Mouse (Mus musculus) layer of hippocampus, postnatal 36 days (tissue): ENCODE results near the gene Col23a1. TPM values are rescaled to one million over a fixed set of nuclear protein-coding genes. Genes with fewer than 3 reads are reported as not detected.
"Not testable (repeated sequence)": the region's sequence is repeated elsewhere in the genome, so short reads cannot be mapped to it uniquely, and the experiment has no call there.

Experiments used
- DNase-seq, 2 experiments: peaks; one replicate each; pipeline ENCODE4 v3.0.0; 2022
- total RNA-seq, 2 experiments: library from RNA; stranded (reverse); gene quantifications; 2 replicates each; pipeline ENCODE4 v1.2.3; 2021

Col23a1 gene
- total RNA-seq, 2 experiments from 2014 or later, result 4.2 to 4.9 TPM

GRCm38 (mm10) chr11:51328387-51328942 is 38.7 kb downstream of the Col23a1 start:
- DNase-seq, result no peak

GRCm38 (mm10) chr11:51329837-51330714 is 40.4 kb downstream of the Col23a1 start:
- DNase-seq, result no peak

- DNase-seq, result no peak
These were observed 44.3 kb downstream of the Col23a1 start for GRCm38 (mm10) chr11:51334017-51334416.

GRCm38 (mm10) chr11:51337585-51337984 is 47.9 kb downstream of the Col23a1 start:
- no peak for DNase-seq

GRCm38 (mm10) chr11:51338416-51338815 is 48.7 kb downstream of the Col23a1 start:
- DNase-seq, result no peak

- no peak for DNase-seq
These were observed 51.4 kb downstream of the Col23a1 start for GRCm38 (mm10) chr11:51341091-51341490.

- DNase-seq, result peak; percentile 70 to 72
These were observed 53.1 kb downstream of the Col23a1 start for GRCm38 (mm10) chr11:51342776-51343175.

GRCm38 (mm10) chr11:51343312-51343711 is 53.6 kb downstream of the Col23a1 start:
- DNase-seq, result no peak

- DNase-seq, result no peak
These were observed 54.1 kb downstream of the Col23a1 start for GRCm38 (mm10) chr11:51343728-51344289.

GRCm38 (mm10) chr11:51345481-51346465 is 56.1 kb downstream of the Col23a1 start:
- DNase-seq, result peak in 1 of 2 experiments; percentile 21

- DNase-seq, result no peak
These were observed 58.0 kb downstream of the Col23a1 start for GRCm38 (mm10) chr11:51347756-51348155.

GRCm38 (mm10) chr11:51349665-51350064 is 59.9 kb downstream of the Col23a1 start:
- no peak for DNase-seq

- no peak for DNase-seq
These were observed 61.4 kb downstream of the Col23a1 start for GRCm38 (mm10) chr11:51351151-51351550.

- DNase-seq, result no peak
These were observed 62.1 kb downstream of the Col23a1 start for GRCm38 (mm10) chr11:51351841-51352240.

- DNase-seq, result no peak
These were observed 64.0 kb downstream of the Col23a1 start for GRCm38 (mm10) chr11:51353746-51354145.

- DNase-seq, result not testable (repeated sequence)
These were observed 69.3 kb downstream of the Col23a1 start for GRCm38 (mm10) chr11:51358981-51359380.

GRCm38 (mm10) chr11:51364353-51364752 is 74.6 kb downstream of the Col23a1 start:
- DNase-seq, result no peak

GRCm38 (mm10) chr11:51367334-51367733 is 77.6 kb downstream of the Col23a1 start:
- no peak for DNase-seq

GRCm38 (mm10) chr11:51370273-51370672 is 80.6 kb downstream of the Col23a1 start:
- DNase-seq, result no peak

GRCm38 (mm10) chr11:51371321-51371720 is 81.6 kb downstream of the Col23a1 start:
- no peak for DNase-seq

- no peak for DNase-seq
These were observed 82.2 kb downstream of the Col23a1 start for GRCm38 (mm10) chr11:51371926-51372325.

GRCm38 (mm10) chr11:51377199-51377598 is 87.5 kb downstream of the Col23a1 start:
- DNase-seq, result no peak
